Mouse (Mus musculus) embryonic stem cell, embryonic (primary cell): ENCODE measurements around the gene Fate1.
"Not testable (repeated sequence)": the region's sequence is repeated elsewhere in the genome, so short reads cannot be mapped to it uniquely, and the experiment has no call there.

Experiments
- CTCF ChIA-PET, 4 experiments: fragments of 300-600 bp in 2 of 4; fragments of 350-600 bp in 2 of 4; sonication (Branson Sonifier 250); formaldehyde crosslinking; loops; one replicate each; lab custom pipeline; 2022; ENCODE audit warnings: inconsistent platforms in 2 of 4; lab: Charles Lee
- POLR2A ChIA-PET, 4 experiments: fragments of 300-600 bp in 2 of 4; fragments of 350-600 bp in 2 of 4; sonication (Branson Sonifier 250); formaldehyde crosslinking; loops; one replicate each; lab custom pipeline; 2022; ENCODE audit warnings: antibody characterized with exemption in 4 of 4, inconsistent platforms in 1 of 4; lab: Charles Lee

Gene Fate1

GRCm38 (mm10) chrX:71972686-71973085 is at the start of gene Fate1:
Gene Fate1, plus strand, starts transcription at chrX:71972986.
- CTCF ChIA-PET = interaction anchor here in 1 of 4 experiments (0.6 kb wide), 1 partner anchor 309 kb away, joined by 3 read pairs; the partner anchor contains the start of gene Gpr50
- POLR2A ChIA-PET = interaction anchor here in 1 of 4 experiments (1.0 kb wide), 1 partner anchor 9 kb away, joined by 3 read pairs; no protein-coding TSS in a partner anchor

DNA sequence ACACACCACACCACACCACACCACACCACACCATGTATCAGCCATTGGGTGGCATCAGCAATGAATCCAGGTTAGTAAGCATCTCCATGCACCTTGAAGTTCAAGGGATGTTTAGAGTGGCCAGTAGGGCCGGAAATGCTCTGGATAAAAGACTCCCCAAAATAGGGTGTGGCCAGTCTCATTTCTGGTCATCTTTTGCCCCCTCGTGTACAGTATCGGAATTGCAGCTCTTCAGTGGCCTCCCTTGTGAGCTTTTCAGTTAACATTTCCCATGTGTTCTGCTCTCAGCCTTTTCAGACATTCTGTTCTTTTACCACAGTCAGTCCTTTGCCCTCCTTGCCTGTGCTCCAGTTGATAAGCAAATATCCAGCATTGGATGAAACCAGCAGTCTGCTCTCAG is 26.2 kb upstream of the Fate1 start:
- POLR2A ChIA-PET = interaction anchor here in 1 of 4 experiments (1.0 kb wide), 1 partner anchor 283 kb away, joined by 3 read pairs; the partner anchor contains the start of gene Gpr50
- CTCF ChIA-PET = interaction anchor here in 3 of 4 experiments (0.7 to 1.6 kb wide), 5 partner anchors 283 to 299 kb away, joined by 3 to 27 read pairs (median 6); partner anchors contain the start of gene Gpr50 (in 1 of the 3)

DNA sequence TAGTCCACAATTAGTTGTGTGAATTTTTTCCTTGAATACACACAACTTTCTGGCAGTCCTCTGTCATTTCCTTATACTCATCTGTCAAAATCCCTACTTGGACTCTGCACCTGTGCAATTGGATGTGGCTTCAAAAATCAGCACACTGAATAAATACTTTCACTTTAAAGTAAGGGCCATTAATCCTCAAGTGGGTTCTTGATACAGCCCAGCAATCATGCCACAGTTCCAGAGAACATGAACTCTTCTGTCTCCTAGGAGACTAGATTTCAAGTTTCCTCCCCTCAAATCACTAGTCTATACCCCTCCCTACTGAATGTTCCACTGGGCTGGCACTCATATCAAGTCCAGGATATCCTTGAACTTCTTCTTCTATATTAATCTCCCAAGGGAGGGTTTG is 14.4 kb upstream of the Fate1 start:
- POLR2A ChIA-PET = interaction anchor here in 1 of 4 experiments (0.6 kb wide), 1 partner anchor 26 kb away, joined by 3 read pairs; no protein-coding TSS in a partner anchor
- CTCF ChIA-PET = no interaction called here

- POLR2A ChIA-PET = no interaction called here
- CTCF ChIA-PET = interaction anchor here in 1 of 4 experiments (0.5 to 0.7 kb wide), 2 partner anchors 256 to 314 kb away, joined by 3 read pairs; no protein-coding TSS in a partner anchor
Measured at GRCm38 (mm10) chrX:71962073-71963051, 10.4 kb upstream of the Fate1 start, which contains the start of gene Prrg3. Gene Prrg3, plus strand, starts transcription at chrX:71962624.

- POLR2A ChIA-PET = interaction anchor here in 1 of 4 experiments (0.7 kb wide), 1 partner anchor 10 kb away, joined by 3 read pairs; the partner anchor contains the start of gene Fate1
Measured at GRCm38 (mm10) chrX:71963275-71963912, 9.4 kb upstream of the Fate1 start.

GRCm38 (mm10) chrX:71968216-71968615 is 4.6 kb upstream of the Fate1 start:
- ChIA-PET POLR2A (no interaction called here), CTCF (no interaction called here)

More at GRCm38 (mm10) chrX:71963275-71963912, 9.4 kb upstream of the Fate1 start:
- CTCF ChIA-PET = no interaction called here

DNA sequence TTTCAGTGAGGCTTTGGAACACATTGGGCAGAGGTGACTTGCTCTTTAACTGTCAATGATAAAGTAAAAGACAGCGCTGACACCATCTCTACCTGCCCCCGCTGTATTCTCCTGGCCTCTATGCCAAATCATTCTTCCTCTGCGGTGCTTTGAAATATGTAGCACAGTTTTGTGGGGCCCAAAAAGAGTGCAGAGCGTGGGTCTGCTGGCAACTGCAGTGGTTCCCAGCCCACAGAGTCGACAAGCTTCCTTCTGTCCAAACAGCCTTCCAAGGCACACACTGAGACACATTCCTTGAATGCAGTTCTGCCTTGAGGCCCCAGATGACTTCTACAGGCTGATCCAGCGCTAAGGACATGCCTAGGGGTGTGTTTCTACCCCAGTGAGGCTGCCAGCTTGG is 4.0 kb upstream of the Fate1 start:
- POLR2A ChIA-PET = no interaction called here

GRCm38 (mm10) chrX:71971325-71971724 is 1.5 kb upstream of the Fate1 start:
- ChIA-PET CTCF (no interaction called here), POLR2A (interaction anchor here in 1 of 4 experiments (1.2 kb wide), 1 partner anchor 28 kb away, joined by 3 read pairs; no protein-coding TSS in a partner anchor)

More for the DNA sequence above, 4.0 kb upstream of the Fate1 start:
- CTCF ChIA-PET = no interaction called here

DNA sequence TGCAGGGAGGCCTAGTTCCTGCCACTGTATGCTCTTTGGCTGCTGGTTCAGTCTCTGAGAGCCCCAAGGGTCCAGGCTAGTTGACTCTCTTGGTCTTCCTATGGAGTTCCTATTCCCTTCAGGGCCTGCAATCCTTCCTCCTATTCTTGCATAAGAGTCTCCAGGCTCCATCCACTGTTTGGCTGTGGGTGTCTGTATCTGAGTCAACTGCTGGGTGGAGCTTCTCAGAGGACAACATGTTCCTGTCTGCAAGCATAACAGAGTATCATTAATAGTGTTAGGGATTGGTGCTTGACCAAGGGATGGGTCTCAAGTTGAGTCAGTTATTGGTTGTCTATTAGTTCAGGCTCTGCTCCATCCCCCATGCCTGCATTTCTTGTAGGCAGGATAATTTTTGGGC is 4.9 kb downstream of the Fate1 start:
- CTCF ChIA-PET, POLR2A ChIA-PET: not testable (repeated sequence)

DNA sequence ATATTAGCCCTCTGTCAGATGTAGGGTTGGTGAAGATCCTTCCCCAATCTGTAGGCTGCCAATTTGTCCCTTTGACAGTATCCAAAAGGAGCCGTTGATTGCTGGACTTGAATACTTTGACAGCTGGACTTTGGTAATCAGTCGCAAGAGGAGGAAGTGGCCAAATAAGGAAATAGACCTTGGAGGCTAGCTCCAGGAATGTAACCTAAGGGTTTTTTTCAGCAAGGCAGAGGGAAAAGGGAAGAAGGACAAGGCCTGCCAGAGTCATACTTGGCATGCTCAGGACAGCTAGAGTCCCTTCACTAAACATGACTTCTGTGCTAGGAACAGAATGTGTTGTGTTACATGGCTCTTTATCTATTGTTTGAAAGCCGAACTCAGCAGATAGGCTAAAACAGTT is 7.7 kb downstream of the Fate1 start:
- ChIA-PET CTCF (no interaction called here), POLR2A (no interaction called here)

DNA sequence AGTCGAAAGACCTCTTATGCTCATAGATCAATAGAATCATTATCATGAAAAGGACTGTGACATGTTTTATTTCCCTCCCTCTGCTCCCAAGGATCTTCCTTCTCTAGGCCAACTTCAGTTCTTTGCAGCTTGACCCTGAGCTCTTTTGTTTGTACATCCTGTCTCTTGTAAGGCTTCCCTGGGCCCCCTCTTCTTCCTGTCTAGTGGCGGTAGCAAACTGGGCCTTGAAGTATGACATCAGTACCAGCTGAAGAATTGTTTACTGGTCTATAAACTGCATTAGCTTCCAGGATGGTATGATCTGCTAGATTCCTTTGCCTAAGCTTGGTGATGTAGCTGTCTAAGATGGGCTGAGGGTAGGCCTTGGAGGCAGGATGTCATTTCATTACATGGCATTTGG is 8.5 kb downstream of the Fate1 start:
- CTCF ChIA-PET = no interaction called here
- POLR2A ChIA-PET = no interaction called here

GRCm38 (mm10) chrX:71983205-71983604 is 10.4 kb downstream of the Fate1 start:
- ChIA-PET CTCF (no interaction called here), POLR2A (no interaction called here)

- POLR2A ChIA-PET = no interaction called here
- CTCF ChIA-PET = no interaction called here
Measured at GRCm38 (mm10) chrX:71983775-71984174, 11.0 kb downstream of the Fate1 start.

DNA sequence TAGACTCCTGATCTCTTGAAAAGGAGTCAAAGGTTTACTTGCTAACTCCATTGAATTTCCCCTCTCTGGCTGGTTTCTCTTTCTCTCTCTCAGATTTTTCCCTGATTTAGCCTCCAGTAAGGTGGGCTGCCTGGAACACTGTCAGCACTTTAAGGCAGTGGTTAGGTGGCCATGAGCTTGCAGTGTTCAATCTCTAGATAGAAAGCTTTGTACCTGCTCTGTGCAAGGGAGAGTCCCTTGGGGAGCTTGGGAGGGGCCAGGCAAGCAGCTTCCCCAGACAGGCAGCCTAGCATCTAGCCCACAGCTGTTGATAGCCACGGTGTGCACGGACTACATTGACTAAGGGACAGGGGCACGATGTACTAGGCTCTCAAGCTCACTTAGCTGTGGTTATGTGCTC is 18.8 kb downstream of the Fate1 start, which contains the start of gene Cnga2:
Cnga2 (plus strand) TSS at position 301 of the 400 bp plus-strand sequence.
- CTCF ChIA-PET = interaction anchor here in 1 of 4 experiments (0.6 kb wide), 1 partner anchor 1408 kb away, joined by 4 read pairs; no protein-coding TSS in a partner anchor
- POLR2A ChIA-PET = interaction anchor here in 1 of 4 experiments (0.6 kb wide), 1 partner anchor 24 kb away, joined by 5 read pairs; no protein-coding TSS in a partner anchor

DNA sequence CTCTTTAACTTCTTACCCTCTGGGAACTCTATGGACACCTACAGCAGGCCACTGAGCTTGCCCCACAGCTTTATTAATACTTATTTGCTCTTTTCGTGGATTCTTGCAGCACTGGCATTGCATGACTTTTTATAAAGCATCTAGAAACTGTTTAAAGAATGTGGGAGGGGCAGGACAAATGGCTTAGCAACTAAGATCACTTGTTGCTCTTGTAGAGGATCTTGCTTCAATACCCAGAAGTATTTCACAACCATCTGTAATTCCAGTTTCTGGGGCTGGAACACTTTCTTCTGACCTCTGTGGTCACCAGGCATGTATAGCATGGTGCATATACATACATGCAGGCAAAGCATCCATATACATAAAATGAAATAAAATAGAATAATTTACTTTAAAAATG is 23.2 kb downstream of the Fate1 start:
- CTCF ChIA-PET = interaction anchor here in 1 of 4 experiments (0.5 kb wide), 1 partner anchor 11 kb away, joined by 7 read pairs; no protein-coding TSS in a partner anchor

DNA sequence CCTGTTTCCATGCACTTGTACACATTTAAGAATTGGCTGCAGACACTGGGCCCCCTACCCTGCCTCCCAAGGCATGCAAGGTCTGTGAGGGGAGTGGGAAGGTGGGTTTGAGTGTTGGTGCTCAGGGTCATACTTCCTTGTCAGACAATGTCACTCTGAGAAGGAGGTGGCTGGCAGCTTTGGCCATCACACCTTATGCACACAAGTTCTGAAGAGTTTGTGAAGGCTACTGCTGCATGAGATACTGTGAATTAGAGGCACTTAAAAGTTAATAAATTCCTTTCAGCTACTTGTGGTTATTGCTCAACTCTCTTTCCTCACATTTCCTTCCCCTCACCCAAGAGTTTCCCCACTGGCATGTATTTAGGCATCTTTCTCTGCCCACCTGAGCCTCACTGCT is 37.1 kb downstream of the Fate1 start:
- ChIA-PET CTCF (interaction anchor here in 1 of 4 experiments (1.1 kb wide), 1 partner anchor 12 kb away, joined by 3 read pairs; no protein-coding TSS in a partner anchor), POLR2A (no interaction called here)

More for the DNA sequence above, 23.2 kb downstream of the Fate1 start:
- POLR2A ChIA-PET = no interaction called here

DNA sequence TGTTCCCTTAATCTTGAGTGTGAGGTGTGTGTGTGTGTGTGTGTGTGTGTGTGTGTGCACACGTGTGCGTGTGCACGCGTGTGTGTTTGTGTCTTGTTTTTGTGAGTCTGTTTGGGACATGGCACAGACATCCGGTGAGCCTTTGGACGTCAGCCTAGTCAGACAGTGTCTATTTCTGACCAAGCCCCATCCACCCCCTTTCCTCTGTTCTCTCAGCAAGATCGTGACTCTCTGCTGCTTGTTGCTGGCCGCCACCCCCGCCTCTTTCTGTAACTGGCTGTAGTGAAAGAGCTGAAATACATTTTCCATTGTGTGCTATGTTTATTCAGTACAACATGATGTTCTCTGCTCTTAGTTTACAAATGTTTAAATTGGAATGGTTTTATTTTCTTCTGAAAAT is 39.5 kb downstream of the Fate1 start:
- ChIA-PET CTCF (interaction anchor here in 1 of 4 experiments (0.6 kb wide), 1 partner anchor 10 kb away, joined by 4 read pairs; no protein-coding TSS in a partner anchor), POLR2A (no interaction called here)

- POLR2A ChIA-PET = interaction anchor here in 1 of 4 experiments (0.7 kb wide), 1 partner anchor 584 kb away, joined by 3 read pairs; no protein-coding TSS in a partner anchor
- CTCF ChIA-PET = interaction anchor here in 1 of 4 experiments (0.6 kb wide), 1 partner anchor 10 kb away, joined by 4 read pairs; no protein-coding TSS in a partner anchor
Measured at GRCm38 (mm10) chrX:72012804-72013203, 40.0 kb downstream of the Fate1 start.
